Mouse (Mus musculus) brain, embryonic 18.5 days (tissue): ENCODE results near the gene Ptgdr.
"Not testable (repeated sequence)": the region's sequence is repeated elsewhere in the genome, so short reads cannot be mapped to it uniquely, and the experiment has no call there.

Source experiments
- DNase-seq: peaks from one replicate; pipeline ENCODE4 v3.0.0-alpha.2; 2012; ENCODE audit warnings: low read depth, low spot score

The Ptgdr gene

DNA sequence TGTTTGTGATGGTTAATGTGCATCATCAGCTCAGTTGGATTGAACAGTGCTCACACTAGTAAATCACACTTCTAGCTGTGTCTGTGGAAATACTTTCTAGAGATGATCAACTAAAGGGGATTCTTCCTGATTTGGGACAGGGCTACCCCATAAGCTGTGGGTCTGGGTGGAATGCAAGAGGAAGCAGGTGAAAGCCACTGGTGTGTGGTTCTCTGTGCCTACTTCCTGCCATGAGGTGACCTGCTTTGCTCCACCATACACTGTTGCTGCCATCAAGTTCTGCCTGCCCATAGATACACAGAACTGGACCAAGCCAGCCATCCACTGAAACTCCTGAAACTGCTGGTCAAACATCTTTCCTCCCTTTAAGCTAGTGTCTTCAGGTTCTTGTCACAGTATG lies 46.0 kb downstream of the Ptgdr start:
- not testable (repeated sequence) for DNase-seq
